Mouse (Mus musculus) forebrain, postnatal 0 days (tissue): Measurements from ENCODE around the gene Mast4. TPM values are rescaled to one million over a fixed set of nuclear protein-coding genes. Genes with fewer than 3 reads are reported as not detected.

Experiments
- ATAC-seq: fragments of 200-750 bp; cut with Nextera tagmentation; 2 replicates; pipeline ENCODE4 v1.8.0; 2017; ENCODE audit warnings: mild to moderate bottlenecking, moderate library complexity
- DNase-seq: peaks from one replicate; pipeline ENCODE4 v3.0.0-alpha.2; 2015
- H3K27ac ChIP-seq: fragments of 300-500 bp; sonication (generic); 2 replicates; pipeline ENCODE4 v1.5.1; 2014; ENCODE audit warnings: low read depth, mild to moderate bottlenecking, antibody characterized with exemption, low read length, moderate library complexity, mixed read lengths
- H3K27me3 ChIP-seq: fragments of 300-500 bp; sonication (generic); 2 replicates; pipeline ENCODE4 v1.6.1; 2014; ENCODE audit warnings: mild to moderate bottlenecking, low read length, mixed read lengths; ENCODE audit not compliant: insufficient read depth
- H3K36me3 ChIP-seq: fragments of 300-500 bp; sonication (generic); 2 replicates; pipeline ENCODE4 v1.6.1; 2014; ENCODE audit warnings: mild to moderate bottlenecking, moderate library complexity; ENCODE audit not compliant: insufficient read depth
- H3K4me1 ChIP-seq: fragments of 300-500 bp; sonication (generic); 2 replicates; pipeline ENCODE4 v1.6.1; 2014; ENCODE audit warnings: antibody characterized with exemption; ENCODE audit not compliant: insufficient read depth
- H3K4me2 ChIP-seq: fragments of 300-500 bp; sonication (generic); 2 replicates; pipeline ENCODE4 v1.6.1; 2014; ENCODE audit warnings: low read depth, mild to moderate bottlenecking, moderate library complexity
- H3K4me3 ChIP-seq: fragments of 300-500 bp; sonication (generic); 2 replicates; pipeline ENCODE4 v1.5.1; 2014; ENCODE audit warnings: low read depth, low read length, mixed read lengths
- H3K9ac ChIP-seq: fragments of 300-500 bp; sonication (generic); 2 replicates; pipeline ENCODE4 v1.6.1; 2014; ENCODE audit warnings: mild to moderate bottlenecking
- H3K9me3 ChIP-seq: fragments of 300-500 bp; sonication (generic); 2 replicates; pipeline ENCODE4 v1.6.1; 2016; ENCODE audit warnings: low read length
- CTCF ChIP-seq: sonication (generic); IDR thresholded peaks from 2 replicates; pipeline ENCODE4 v1.5.1; 2016; ENCODE audit warnings: antibody characterized with exemption, control low read depth, low read depth
- WGBS: fragments of 180-500 bp; shearing (Covaris S2); extraction: QIAGEN DNeasy Blood & Tissue Kit; methylation state at CpG from one replicate; pipeline ENCODE4 v1.1.7; 2014; 5-methylcytosine and 5-hydroxymethylcytosine counted together
- polyA plus RNA-seq: library from polyadenylated mRNA; unstranded; fragments of >200 nt; fragmentation: Nextera tagmentation; extraction: Ambion mirVana; gene quantifications from 2 replicates; pipeline ENCODE4 v1.2.1, GENCODE M21; 2015
- total RNA-seq: library from RNA; depleted of rRNA; stranded (reverse); fragments of >200 nt; gene quantifications from 2 replicates; pipeline ENCODE4 v1.2.3, GENCODE M21; 2014

The Mast4 gene
- total and polyA plus RNA-seq, 2 experiments from 2014 or later = 17.2 to 40.1 TPM

- no peak overlapping the region for H3K9ac ChIP-seq
- H3K4me3 ChIP-seq = no peak overlapping the region
- ATAC-seq (peak; percentile 82), DNase-seq (peak; percentile 77)
- no peak overlapping the region for H3K4me2 ChIP-seq
- no peak for TF ChIP-seq CTCF
- peaks cover 10% of the 10 kb centered on the region; the same call in 1 of the 2 replicates for H3K4me1 ChIP-seq
- H3K36me3 ChIP-seq = no peaks in the 10 kb centered on the region
- no peaks in the 10 kb centered on the region for H3K27me3 ChIP-seq
- H3K27ac ChIP-seq = peak overlapping the region; percentile 35; the same call in 1 of the 2 replicates
- 18% methylated on average over 11 of the region's 11 CpGs for WGBS
- 0 out of 2 replicates have a peak, but pooled peaks cover 3% of the 10 kb centered on the region for H3K9me3 ChIP-seq
Measured at GRCm38 (mm10) chr13:102865971-102866724, 468.1 kb downstream of the Mast4 start.

- no peak for TF ChIP-seq CTCF
- peaks cover 10% of the 10 kb centered on the region; the same call in 1 of the 2 replicates for H3K4me1 ChIP-seq
- H3K27me3 ChIP-seq = no peaks in the 10 kb centered on the region
- DNase-seq = no peak
- H3K4me2 ChIP-seq = no peak overlapping the region
- WGBS = 48% methylated on average over 3 of the region's 3 CpGs
- 0 out of 2 replicates have a peak, but pooled peaks have one; percentile 6 for ATAC-seq
- no peak overlapping the region for H3K27ac ChIP-seq
- no peaks in the 10 kb centered on the region for H3K36me3 ChIP-seq
- 0 out of 2 replicates have a peak, but pooled peaks cover 3% of the 10 kb centered on the region for H3K9me3 ChIP-seq
- H3K4me3 ChIP-seq = no peak overlapping the region
- no peak overlapping the region for H3K9ac ChIP-seq
Measured at GRCm38 (mm10) chr13:102865494-102865893, 468.8 kb downstream of the Mast4 start.

- Histone ChIP-seq H3K27ac (no peak overlapping the region), H3K4me1 (peaks cover 10% of the 10 kb centered on the region; the same call in 1 of the 2 replicates), H3K9ac (no peak overlapping the region), H3K36me3 (no peaks in the 10 kb centered on the region), H3K4me3 (no peak overlapping the region), H3K9me3 (0 out of 2 replicates have a peak, but pooled peaks cover 3% of the 10 kb centered on the region), H3K4me2 (no peak overlapping the region), H3K27me3 (no peaks in the 10 kb centered on the region; the same call in 1 of the 2 replicates)
- no peak for ATAC-seq
- TF ChIP-seq CTCF = no peak
- DNase-seq = no peak
- 75% methylated on average over 1 of the region's 1 CpGs for WGBS
Measured at GRCm38 (mm10) chr13:102864840-102865239, 469.5 kb downstream of the Mast4 start.

GRCm38 (mm10) chr13:102864079-102864478 is 470.2 kb downstream of the Mast4 start:
- Histone ChIP-seq H3K4me2 (no peak overlapping the region), H3K9ac (no peak overlapping the region), H3K36me3 (no peaks in the 10 kb centered on the region), H3K27ac (no peak overlapping the region), H3K9me3 (0 out of 2 replicates have a peak, but pooled peaks cover 3% of the 10 kb centered on the region), H3K27me3 (no peaks in the 10 kb centered on the region; the same call in 1 of the 2 replicates), H3K4me3 (no peak overlapping the region), H3K4me1 (peaks cover 10% of the 10 kb centered on the region; the same call in 1 of the 2 replicates)
- ATAC-seq (no peak), DNase-seq (no peak)
- TF ChIP-seq CTCF = no peak
- 89% methylated on average over 2 of the region's 2 CpGs for WGBS

- 95% methylated on average over 2 of the region's 2 CpGs for whole genome bisulfite sequencing
- Histone ChIP-seq H3K27me3 (no peaks in the 10 kb centered on the region; the same call in 1 of the 2 replicates), H3K9ac (no peak overlapping the region), H3K27ac (no peak overlapping the region), H3K4me1 (peaks cover 10% of the 10 kb centered on the region; the same call in 1 of the 2 replicates), H3K36me3 (no peaks in the 10 kb centered on the region), H3K4me2 (no peak overlapping the region), H3K9me3 (no peaks in the 10 kb centered on the region), H3K4me3 (no peak overlapping the region)
- TF ChIP-seq CTCF = no peak
- ATAC-seq (no peak), DNase-seq (no peak)
Measured at GRCm38 (mm10) chr13:102862981-102863380, 471.3 kb downstream of the Mast4 start.

GRCm38 (mm10) chr13:102862397-102862796 is 471.9 kb downstream of the Mast4 start:
- H3K36me3 ChIP-seq = no peaks in the 10 kb centered on the region
- ATAC-seq (no peak), DNase-seq (no peak)
- TF ChIP-seq CTCF = no peak
- H3K9me3 ChIP-seq = no peaks in the 10 kb centered on the region
- no peak overlapping the region for H3K27ac ChIP-seq
- H3K9ac ChIP-seq = no peak overlapping the region
- WGBS = 75% methylated on average over 2 of the region's 2 CpGs
- H3K4me3 ChIP-seq = no peak overlapping the region
- peaks cover 10% of the 10 kb centered on the region; the same call in 1 of the 2 replicates for H3K4me1 ChIP-seq
- H3K27me3 ChIP-seq = no peaks in the 10 kb centered on the region; the same call in 1 of the 2 replicates
- H3K4me2 ChIP-seq = no peak overlapping the region

GRCm38 (mm10) chr13:102860733-102861132 is 473.6 kb downstream of the Mast4 start:
- 85% methylated on average over 7 of the region's 7 CpGs for WGBS
- Histone ChIP-seq H3K9ac (no peak overlapping the region), H3K9me3 (no peaks in the 10 kb centered on the region), H3K36me3 (no peaks in the 10 kb centered on the region), H3K4me1 (peaks cover 3% of the 10 kb centered on the region; the same call in 1 of the 2 replicates), H3K27me3 (no peaks in the 10 kb centered on the region; the same call in 1 of the 2 replicates), H3K27ac (no peak overlapping the region), H3K4me2 (no peak overlapping the region), H3K4me3 (no peak overlapping the region)
- ATAC-seq (no peak), DNase-seq (no peak)
- no peak for TF ChIP-seq CTCF
